Mouse (Mus musculus): Measurements from ENCODE around the gene Senp8. TPM values are rescaled to one million over a fixed set of nuclear protein-coding genes. Genes with fewer than 3 reads are reported as not detected.

Senp8 gene
- polyA plus RNA-seq, 1 experiment from 2014 or later: 3.4 TPM

- peaks cover 4% of the 10 kb centered on the region; the same call in 1 of the 2 replicates for H3K4me1 ChIP-seq (ENCODE audit: insufficient read depth, low read depth, low read length)
- H3K27ac ChIP-seq (ENCODE audit: low read length): peak overlapping the region; percentile 96
- H3K9ac ChIP-seq (replicated peaks; ENCODE audit: low read depth): peak overlapping the region; percentile 82
- H3K9me3 ChIP-seq (ENCODE audit: low read length): no peaks in the 10 kb centered on the region
- DNase-seq (ENCODE audit: low spot score): peak; percentile 94
- H3K4me2 ChIP-seq (replicated peaks; ENCODE audit: low read depth, low read length): peak overlapping the region; percentile 63
- no peaks in the 10 kb centered on the region for H3K36me3 ChIP-seq (ENCODE audit: insufficient read depth, low read length)
- TF ChIP-seq EP300 (IDR thresholded peaks at IDR 0.05) (no peak), CTCF (IDR thresholded peaks at IDR 0.05) (no peak)
- no peaks in the 10 kb centered on the region for H3K27me3 ChIP-seq (replicated peaks; ENCODE audit: insufficient read depth, low read length)
- under 1% methylated on average over 40 of the region's 49 CpGs for WGBS
- H3K4me3 ChIP-seq (ENCODE audit: low read depth, low read length): peak overlapping the region; percentile 86
- peak; percentile 92 for ATAC-seq
These were observed 614 bp upstream of the Senp8 start for GRCm38 (mm10) chr9:59751066-59751581.

DNA sequence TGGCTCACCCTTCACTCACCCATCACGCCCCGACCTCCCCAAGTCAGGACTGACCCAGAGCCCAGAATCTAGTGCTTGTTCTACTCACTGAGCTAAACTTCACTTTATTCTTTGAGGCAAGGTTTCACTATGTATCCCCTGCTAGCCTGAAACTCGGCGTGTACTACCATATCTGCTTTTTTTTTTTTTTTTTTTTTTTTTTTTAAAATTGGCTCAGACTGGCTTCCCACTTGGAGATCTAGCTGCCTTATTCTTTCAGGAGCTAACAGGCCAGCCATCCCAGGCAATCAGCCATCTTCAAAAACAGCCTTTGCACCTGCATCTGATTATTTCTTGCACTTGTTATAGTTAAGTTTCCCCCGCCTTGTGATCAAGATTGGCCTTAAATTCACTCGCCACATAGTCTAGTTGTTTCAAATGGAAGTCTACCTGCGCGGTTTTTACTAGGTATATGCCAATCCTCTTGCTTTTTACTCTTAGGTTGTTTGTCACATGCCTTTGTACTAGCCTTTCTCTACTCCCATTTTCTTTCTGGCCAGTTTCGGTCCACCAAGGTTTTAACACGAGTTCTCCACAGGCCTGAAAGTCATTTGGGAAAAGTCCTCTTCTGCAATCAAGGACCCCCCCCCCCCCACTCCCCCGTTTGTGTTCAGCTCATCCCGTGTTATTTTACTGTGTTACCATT is 787 bp downstream of the Senp8 start:
- H3K4me3 ChIP-seq (ENCODE audit: low read depth, low read length): peak overlapping the region; percentile 86
- TF ChIP-seq EP300 (IDR thresholded peaks at IDR 0.05) (no peak), CTCF (IDR thresholded peaks at IDR 0.05) (no peak)
- peak overlapping the region; percentile 59 for H3K4me2 ChIP-seq (replicated peaks; ENCODE audit: low read depth, low read length)
- no peaks in the 10 kb centered on the region for H3K36me3 ChIP-seq (ENCODE audit: insufficient read depth, low read length)
- WGBS: 32% methylated on average over 12 of the region's 12 CpGs
- H3K27me3 ChIP-seq (replicated peaks; ENCODE audit: insufficient read depth, low read length): no peaks in the 10 kb centered on the region
- peaks cover 4% of the 10 kb centered on the region; the same call in 1 of the 2 replicates for H3K4me1 ChIP-seq (ENCODE audit: insufficient read depth, low read depth, low read length)
- peak overlapping the region; percentile 29; the same call in 1 of the 2 replicates for H3K9ac ChIP-seq (replicated peaks; ENCODE audit: low read depth)
- H3K27ac ChIP-seq (ENCODE audit: low read length): no peak overlapping the region
- ATAC-seq: no peak
- no peaks in the 10 kb centered on the region for H3K9me3 ChIP-seq (ENCODE audit: low read length)
- no peak for DNase-seq (ENCODE audit: low spot score)

DNA sequence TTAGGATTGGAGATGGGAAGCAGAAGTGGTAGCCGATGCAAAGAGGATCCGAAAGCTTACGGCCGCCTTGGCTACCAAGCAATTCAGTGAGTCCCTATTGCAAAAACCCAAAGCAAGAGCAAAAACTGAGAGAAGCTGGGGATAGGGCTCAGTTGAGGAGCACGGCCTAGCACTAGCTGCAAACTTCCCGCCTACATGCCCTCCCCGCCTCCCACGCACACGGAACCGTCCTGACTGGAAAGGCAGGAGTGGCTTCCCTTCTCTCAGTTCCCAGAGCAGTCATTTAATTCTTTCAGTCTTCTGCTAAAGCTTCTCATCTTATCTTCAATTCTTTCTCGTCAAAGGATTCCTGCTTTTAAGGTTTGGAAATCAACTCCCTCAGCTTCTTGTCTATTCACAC is 1.5 kb downstream of the Senp8 start:
- 79% methylated on average over 11 of the region's 11 CpGs for WGBS
- Histone ChIP-seq H3K4me1 (ENCODE audit: insufficient read depth, low read depth, low read length) (peaks cover 4% of the 10 kb centered on the region; the same call in 1 of the 2 replicates), H3K27me3 (replicated peaks; ENCODE audit: insufficient read depth, low read length) (no peaks in the 10 kb centered on the region), H3K36me3 (ENCODE audit: insufficient read depth, low read length) (no peaks in the 10 kb centered on the region), H3K9ac (replicated peaks; ENCODE audit: low read depth) (no peak overlapping the region), H3K4me3 (ENCODE audit: low read depth, low read length) (no peak overlapping the region), H3K27ac (ENCODE audit: low read length) (no peak overlapping the region), H3K9me3 (ENCODE audit: low read length) (no peaks in the 10 kb centered on the region), H3K4me2 (replicated peaks; ENCODE audit: low read depth, low read length) (no peak overlapping the region)
- TF ChIP-seq CTCF (IDR thresholded peaks at IDR 0.05) (no peak), EP300 (IDR thresholded peaks at IDR 0.05) (no peak)
- ATAC-seq: no peak
- DNase-seq (ENCODE audit: low spot score): no peak

- TF ChIP-seq EP300 (IDR thresholded peaks at IDR 0.05) (no peak), CTCF (IDR thresholded peaks at IDR 0.05) (no peak)
- no peak for ATAC-seq
- H3K9ac ChIP-seq (replicated peaks; ENCODE audit: low read depth): no peak overlapping the region
- no peak overlapping the region for H3K4me3 ChIP-seq (ENCODE audit: low read depth, low read length)
- peaks cover 4% of the 10 kb centered on the region; the same call in 1 of the 2 replicates for H3K4me1 ChIP-seq (ENCODE audit: insufficient read depth, low read depth, low read length)
- no peaks in the 10 kb centered on the region for H3K9me3 ChIP-seq (ENCODE audit: low read length)
- no peaks in the 10 kb centered on the region for H3K36me3 ChIP-seq (ENCODE audit: insufficient read depth, low read length)
- no peaks in the 10 kb centered on the region for H3K27me3 ChIP-seq (replicated peaks; ENCODE audit: insufficient read depth, low read length)
- no peak overlapping the region for H3K27ac ChIP-seq (ENCODE audit: low read length)
- no peak overlapping the region for H3K4me2 ChIP-seq (replicated peaks; ENCODE audit: low read depth, low read length)
- 78% methylated on average over 2 of the region's 2 CpGs for WGBS
- DNase-seq (ENCODE audit: low spot score): no peak
These were observed 2.1 kb downstream of the Senp8 start for GRCm38 (mm10) chr9:59748387-59748786.

- no peaks in the 10 kb centered on the region for H3K36me3 ChIP-seq (ENCODE audit: insufficient read depth, low read length)
- H3K4me1 ChIP-seq (ENCODE audit: insufficient read depth, low read depth, low read length): no peaks in the 10 kb centered on the region
- H3K27ac ChIP-seq (ENCODE audit: low read length): no peak overlapping the region
- ATAC-seq (no peak), DNase-seq (ENCODE audit: low spot score) (no peak)
- H3K9me3 ChIP-seq (ENCODE audit: low read length): no peaks in the 10 kb centered on the region
- TF ChIP-seq EP300 (IDR thresholded peaks at IDR 0.05) (no peak), CTCF (IDR thresholded peaks at IDR 0.05) (no peak)
- H3K4me2 ChIP-seq (replicated peaks; ENCODE audit: low read depth, low read length): no peak overlapping the region
- H3K4me3 ChIP-seq (ENCODE audit: low read depth, low read length): no peak overlapping the region
- H3K27me3 ChIP-seq (replicated peaks; ENCODE audit: insufficient read depth, low read length): no peaks in the 10 kb centered on the region
- no peak overlapping the region for H3K9ac ChIP-seq (replicated peaks; ENCODE audit: low read depth)
- 96% methylated on average over 3 of the region's 3 CpGs for WGBS
These were observed 6.6 kb downstream of the Senp8 start for GRCm38 (mm10) chr9:59743903-59744302.

DNA sequence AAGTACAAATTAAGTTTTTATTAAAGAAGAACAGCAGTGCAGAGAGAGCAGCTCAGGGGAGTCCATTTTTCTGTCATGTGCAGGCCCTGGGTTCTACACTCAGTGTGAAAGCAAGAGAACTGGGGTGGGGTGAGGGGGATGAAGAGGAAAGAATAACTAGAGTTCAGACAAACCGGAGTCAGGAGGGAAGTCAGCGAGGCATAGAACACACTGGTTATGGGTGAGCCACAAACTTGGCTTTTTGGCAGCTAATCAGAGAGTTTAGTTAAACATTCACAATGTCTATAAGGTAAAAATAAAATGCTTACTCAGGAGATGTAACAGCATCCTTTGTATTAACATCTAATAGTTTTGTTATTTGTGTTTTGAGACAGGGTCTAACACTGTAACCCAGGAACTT is 9.9 kb downstream of the Senp8 start:
- no peak for ATAC-seq
- no peak overlapping the region for H3K27ac ChIP-seq (ENCODE audit: low read length)

More for the DNA sequence above, 9.9 kb downstream of the Senp8 start:
- no peaks in the 10 kb centered on the region for H3K4me1 ChIP-seq (ENCODE audit: insufficient read depth, low read depth, low read length)
- H3K27me3 ChIP-seq (replicated peaks; ENCODE audit: insufficient read depth, low read length): no peaks in the 10 kb centered on the region
- H3K4me3 ChIP-seq (ENCODE audit: low read depth, low read length): no peak overlapping the region
- H3K4me2 ChIP-seq (replicated peaks; ENCODE audit: low read depth, low read length): no peak overlapping the region
- TF ChIP-seq CTCF (IDR thresholded peaks at IDR 0.05) (no peak), EP300 (IDR thresholded peaks at IDR 0.05) (no peak)
- DNase-seq (ENCODE audit: low spot score): no peak
- 75% methylated on average over 2 of the region's 2 CpGs for WGBS
- H3K9me3 ChIP-seq (ENCODE audit: low read length): no peaks in the 10 kb centered on the region
- no peak overlapping the region for H3K9ac ChIP-seq (replicated peaks; ENCODE audit: low read depth)
- no peaks in the 10 kb centered on the region for H3K36me3 ChIP-seq (ENCODE audit: insufficient read depth, low read length)
